Mouse (Mus musculus): ENCODE data around the gene Mtnr1b.

Gene Mtnr1b

DNA sequence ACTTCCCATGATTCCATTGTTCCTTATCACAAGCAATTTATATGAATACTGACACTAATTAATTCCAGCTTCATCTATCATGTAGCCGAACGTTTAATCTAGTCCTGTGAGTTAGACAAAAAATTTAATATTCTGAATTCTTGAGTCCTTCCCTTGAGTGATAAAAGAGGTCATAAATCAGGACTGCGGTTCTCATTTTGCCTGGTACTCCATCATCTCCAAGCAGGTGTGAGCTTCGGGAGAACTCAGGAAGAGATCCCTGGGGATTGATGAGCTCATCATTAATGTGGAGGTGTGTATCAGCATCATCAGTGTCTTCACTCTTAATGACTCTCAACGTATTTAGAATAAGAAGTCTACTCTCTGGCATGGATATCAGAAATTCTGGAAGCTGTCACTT lies 74.0 kb downstream of the Mtnr1b start:
- DNase-seq, result no peak

DNA sequence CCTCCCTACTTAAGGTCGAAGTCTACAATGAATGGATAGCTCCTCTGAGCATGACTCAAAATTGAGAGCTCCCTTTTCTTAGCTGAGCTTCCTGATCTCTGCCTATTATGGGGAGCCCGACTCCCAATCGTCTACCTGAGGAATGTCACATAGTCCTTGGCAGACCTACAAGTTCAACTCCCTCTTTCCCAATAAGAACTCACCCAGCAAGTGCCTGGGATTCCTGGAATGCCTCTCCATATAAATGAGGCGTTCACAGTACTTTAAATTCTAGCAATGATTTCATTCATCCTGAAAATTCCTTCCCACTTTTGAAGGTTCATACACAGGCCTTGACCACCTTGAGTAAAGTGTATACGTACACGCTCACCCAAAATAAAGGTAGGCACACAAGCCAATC lies 79.9 kb downstream of the Mtnr1b start:
- no peak for DNase-seq

DNA sequence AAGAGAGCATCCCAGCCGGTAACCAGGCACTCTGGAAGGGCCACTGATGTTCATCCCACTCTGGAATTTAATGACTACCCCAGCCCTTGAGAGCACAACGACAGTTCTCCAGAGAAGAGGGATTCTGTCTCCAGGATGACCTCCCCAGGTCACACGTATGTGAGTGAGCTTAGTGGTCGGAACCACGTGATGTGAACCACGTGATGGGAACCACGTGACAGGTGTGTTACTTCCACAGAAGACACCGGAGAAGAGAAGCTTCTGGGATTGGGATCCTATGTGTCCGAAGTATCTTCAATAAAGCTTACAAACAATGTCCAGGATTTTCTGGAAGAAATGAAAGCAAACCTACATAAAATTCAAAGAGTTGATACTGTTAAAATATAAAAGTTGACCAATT lies 82.3 kb downstream of the Mtnr1b start:
- no peak for DNase-seq

DNA sequence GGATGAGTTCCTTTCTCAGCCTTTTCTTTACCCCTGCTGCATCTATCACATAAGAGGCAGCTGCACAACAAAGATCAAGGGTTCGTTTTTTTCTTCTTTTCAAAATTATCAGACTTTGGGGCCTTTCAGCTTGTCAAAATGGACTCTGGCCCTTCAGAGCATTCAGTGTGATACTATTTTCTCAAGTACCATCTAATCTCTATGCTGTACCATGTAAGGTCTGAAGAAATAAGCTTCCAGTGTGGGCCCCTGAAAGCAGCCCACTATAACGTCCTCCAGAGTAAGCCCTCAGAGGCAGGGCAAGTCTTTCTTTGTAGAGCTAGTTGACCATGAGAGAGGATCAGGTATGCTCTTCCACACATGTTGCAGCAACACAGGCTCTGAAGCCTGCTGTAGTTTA lies 87.7 kb downstream of the Mtnr1b start:
- no peak for DNase-seq

DNA sequence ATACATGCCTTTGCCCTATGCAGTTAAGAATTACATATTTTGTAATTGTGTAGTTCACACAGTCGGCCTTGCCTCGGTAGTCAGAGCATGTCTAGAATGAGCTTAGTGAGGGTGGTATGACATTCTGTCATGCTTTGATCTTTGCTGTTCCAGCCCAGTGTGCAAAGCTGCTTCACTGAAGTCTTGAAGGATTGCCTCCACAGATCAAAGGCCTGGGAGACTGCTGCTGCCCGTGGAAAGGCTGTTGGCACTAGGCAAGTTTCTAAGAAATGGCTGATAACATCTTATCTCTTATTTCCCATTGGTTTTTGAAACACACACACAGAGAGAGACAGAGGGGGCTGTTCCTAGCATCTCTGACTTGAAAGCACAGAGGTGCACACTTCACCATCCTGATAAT lies 88.2 kb downstream of the Mtnr1b start:
- no peak for DNase-seq

DNA sequence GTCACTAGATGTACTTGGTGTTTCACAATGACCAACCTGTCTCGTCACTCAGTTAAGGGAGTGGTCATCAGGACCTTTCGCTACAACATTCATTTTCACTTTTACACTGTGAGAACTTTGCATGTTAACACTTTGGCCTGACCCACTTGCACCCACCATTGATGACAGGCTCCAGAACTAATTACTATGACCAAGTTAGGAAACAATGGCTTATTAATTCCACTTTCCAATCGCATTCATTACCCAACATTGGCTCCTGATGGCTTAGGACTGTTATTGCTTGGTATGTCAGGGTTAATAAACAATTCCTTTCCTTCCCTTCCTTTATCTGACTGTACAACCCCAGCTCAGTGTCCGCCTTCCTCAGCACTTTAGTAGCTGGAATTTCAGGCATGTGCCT lies 92.4 kb downstream of the Mtnr1b start:
- no peak for DNase-seq

DNA sequence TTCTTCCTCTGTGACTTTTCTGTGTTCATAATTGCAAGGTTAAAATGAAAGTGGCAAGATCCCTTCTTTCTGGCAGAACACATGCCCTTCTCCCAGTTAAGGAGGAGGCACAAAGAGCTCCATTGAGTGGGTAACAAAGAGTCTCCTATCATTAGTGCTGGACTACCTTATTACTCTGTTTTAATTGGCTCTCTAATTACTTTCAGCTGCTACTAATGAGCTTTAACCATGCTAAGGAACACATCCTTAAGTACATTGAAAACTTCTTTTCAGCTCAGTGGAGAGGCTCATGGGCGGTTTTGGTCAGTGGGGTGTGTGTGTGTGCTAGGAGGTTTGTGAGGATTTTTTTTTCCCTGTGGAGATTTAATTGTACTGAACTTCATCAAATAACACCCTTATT lies 99.4 kb downstream of the Mtnr1b start:
- no peak for DNase-seq

Measured in cerebellum, adult 11-12 months (tissue).